Mouse (Mus musculus) hindbrain, embryonic 13.5 days (tissue): ENCODE results near the gene Tnnc2. TPM values are rescaled to one million over a fixed set of nuclear protein-coding genes. Genes with fewer than 3 reads are reported as not detected.
"Not testable (repeated sequence)": the region's sequence is repeated elsewhere in the genome, so short reads cannot be mapped to it uniquely, and the experiment has no call there.

Experiments used
- ATAC-seq: fragments of 200-750 bp; cut with Nextera tagmentation; 2 replicates; pipeline ENCODE4 v1.8.0; 2017; ENCODE audit warnings: moderate TSS enrichment; ENCODE audit not compliant: low FRiP score
- H3K27ac ChIP-seq: fragments of 300-500 bp; sonication (generic); 2 replicates; pipeline ENCODE4 v1.5.1; 2015; ENCODE audit warnings: inconsistent platforms, mild to moderate bottlenecking, moderate library complexity
- H3K27me3 ChIP-seq: fragments of 300-500 bp; sonication (generic); 2 replicates; pipeline ENCODE4 v1.6.1; 2015; ENCODE audit warnings: mild to moderate bottlenecking, inconsistent platforms
- H3K36me3 ChIP-seq: fragments of 300-500 bp; sonication (generic); 2 replicates; pipeline ENCODE4 v1.6.1; 2015; ENCODE audit warnings: mild to moderate bottlenecking, inconsistent platforms
- H3K4me1 ChIP-seq: fragments of 300-500 bp; sonication (generic); replicated peaks from 2 replicates; pipeline ENCODE4 v1.6.1; 2015; ENCODE audit warnings: inconsistent platforms
- H3K4me2 ChIP-seq: fragments of 300-500 bp; sonication (generic); 2 replicates; pipeline ENCODE4 v1.6.1; 2015; ENCODE audit warnings: inconsistent platforms, mild to moderate bottlenecking, moderate library complexity
- H3K4me3 ChIP-seq: fragments of 300-500 bp; sonication (generic); 2 replicates; pipeline ENCODE4 v1.5.1; 2015; ENCODE audit warnings: mild to moderate bottlenecking, inconsistent platforms
- H3K9ac ChIP-seq: fragments of 300-500 bp; sonication (generic); 2 replicates; pipeline ENCODE4 v1.6.1; 2015; ENCODE audit warnings: mild to moderate bottlenecking, inconsistent platforms
- H3K9me3 ChIP-seq: fragments of 300-500 bp; sonication (generic); 2 replicates; pipeline ENCODE4 v1.6.1; 2016; ENCODE audit warnings: inconsistent platforms
- WGBS: fragments of 180-500 bp; shearing (Covaris S2); methylation state at CpG from one replicate; pipeline ENCODE4 v1.1.7; 2015; 5-methylcytosine and 5-hydroxymethylcytosine counted together
- polyA plus RNA-seq: library from polyadenylated mRNA; unstranded; fragments of >200 nt; fragmentation: Nextera tagmentation; extraction: Ambion mirVana; gene quantifications from 2 replicates; pipeline ENCODE4 v1.2.1, GENCODE M21; 2015

The Tnnc2 gene
- polyA plus RNA-seq, 1 experiment from 2014 or later = 3.9 TPM

DNA sequence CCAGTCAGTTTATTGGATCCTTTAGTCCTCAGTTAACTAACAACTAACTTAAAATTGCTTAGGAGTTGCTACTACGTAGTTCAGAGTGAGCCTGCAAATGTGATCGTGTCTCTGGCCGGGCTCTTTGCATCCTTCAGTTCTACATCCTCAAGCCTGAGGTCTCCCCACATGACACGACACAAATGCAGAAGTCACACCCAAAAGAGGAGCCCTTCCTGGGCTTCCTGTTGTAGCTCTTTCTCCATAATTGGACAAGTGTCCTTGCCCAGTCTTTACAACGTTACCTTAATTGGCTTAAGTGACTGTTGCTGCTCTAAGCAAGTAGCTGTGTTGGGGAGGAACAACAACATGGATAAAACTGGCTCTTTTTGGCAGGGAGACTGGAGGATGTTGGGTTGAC, 35.6 kb upstream of the Tnnc2 start:
- no peaks in the 10 kb centered on the region for H3K27me3 ChIP-seq
- no peak overlapping the region for H3K27ac ChIP-seq
- no peak overlapping the region for H3K9ac ChIP-seq
- peaks cover 32% of the 10 kb centered on the region for H3K36me3 ChIP-seq
- ATAC-seq = no peak
- H3K9me3 ChIP-seq = no peaks in the 10 kb centered on the region
- no peaks in the 10 kb centered on the region for H3K4me1 ChIP-seq
- 94% methylated on average over 5 of the region's 5 CpGs for WGBS
- H3K4me3 ChIP-seq = no peak overlapping the region
- no peak overlapping the region for H3K4me2 ChIP-seq

- no peak overlapping the region; the same call in 1 of the 2 replicates for H3K9ac ChIP-seq
- H3K9me3 ChIP-seq = no peaks in the 10 kb centered on the region
- peaks cover 39% of the 10 kb centered on the region for H3K36me3 ChIP-seq
- H3K4me1 ChIP-seq = no peaks in the 10 kb centered on the region
- H3K27me3 ChIP-seq = no peaks in the 10 kb centered on the region
- H3K27ac ChIP-seq = no peak overlapping the region
- ATAC-seq = no peak
- no peak overlapping the region for H3K4me3 ChIP-seq
- H3K4me2 ChIP-seq = no peak overlapping the region
- WGBS = 76% methylated on average over 2 of the region's 2 CpGs
Measured at GRCm38 (mm10) chr2:164813557-164813956, 33.8 kb upstream of the Tnnc2 start.

DNA sequence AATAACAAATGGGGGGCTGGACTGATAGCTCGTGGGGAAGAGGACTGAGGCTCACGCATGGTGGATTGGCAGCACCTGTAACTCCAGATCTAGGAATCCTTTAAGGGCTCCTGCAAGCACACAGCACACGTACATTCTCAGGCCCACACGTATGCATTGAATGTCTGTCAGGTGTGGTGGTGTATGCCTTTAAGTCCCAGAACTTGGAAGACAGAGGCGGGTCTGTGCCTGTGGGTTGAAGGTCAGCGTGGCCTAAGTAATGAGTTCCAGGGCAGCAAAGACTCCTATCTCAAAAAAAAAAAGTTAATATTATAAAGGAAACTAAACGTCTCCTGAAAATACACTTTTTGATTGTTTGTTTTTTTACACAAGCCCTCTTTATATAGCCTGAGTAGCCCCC, 26.8 kb upstream of the Tnnc2 start:
- WGBS = 86% methylated on average over 7 of the region's 7 CpGs
- Histone ChIP-seq H3K4me3 (peak overlapping the region; percentile 84; the same call in 1 of the 2 replicates), H3K9me3 (no peaks in the 10 kb centered on the region), H3K9ac (no peak overlapping the region), H3K4me2 (peak overlapping the region; percentile 66), H3K27ac (no peak overlapping the region), H3K4me1 (peaks cover 49% of the 10 kb centered on the region), H3K36me3 (peaks cover 25% of the 10 kb centered on the region), H3K27me3 (no peaks in the 10 kb centered on the region)
- no peak for ATAC-seq

GRCm38 (mm10) chr2:164805332-164805718, 25.6 kb upstream of the Tnnc2 start:
- peak overlapping the region; percentile 93 for H3K27ac ChIP-seq
- peaks cover 49% of the 10 kb centered on the region for H3K4me1 ChIP-seq
- no peaks in the 10 kb centered on the region for H3K9me3 ChIP-seq
- no peaks in the 10 kb centered on the region for H3K27me3 ChIP-seq
- no peak for ATAC-seq
- peak overlapping the region; percentile 84 for H3K4me3 ChIP-seq
- H3K9ac ChIP-seq = peak overlapping the region; percentile 85
- H3K4me2 ChIP-seq = peak overlapping the region; percentile 66
- 1% methylated on average over 21 of the region's 21 CpGs for WGBS
- peaks cover 38% of the 10 kb centered on the region for H3K36me3 ChIP-seq

- peak; percentile 96 for ATAC-seq
- H3K4me1 ChIP-seq = peaks cover 49% of the 10 kb centered on the region
- peak within 1 kb of the TSS; percentile 70 for H3K4me2 ChIP-seq
- no peaks in the 10 kb centered on the region for H3K27me3 ChIP-seq
- H3K9me3 ChIP-seq = no peaks in the 10 kb centered on the region
- H3K27ac ChIP-seq = peak within 1 kb of the TSS; percentile 93
- H3K36me3 ChIP-seq = peaks cover 37% of the 10 kb centered on the region
- peak within 1 kb of the TSS; percentile 85 for H3K9ac ChIP-seq
- WGBS = under 1% methylated on average over 46 of the region's 47 CpGs
- H3K4me3 ChIP-seq = peak within 1 kb of the TSS; percentile 84
Measured at GRCm38 (mm10) chr2:164804533-164805331, 25.0 kb upstream of the Tnnc2 start, which contains the start of the genes Acot8 and Zswim3. Gene Acot8, minus strand, starts transcription at chr2:164804882. Gene Zswim3, plus strand, starts transcription at chr2:164805098.

- Histone ChIP-seq H3K9ac (peak overlapping the region; percentile 84), H3K27ac (peak overlapping the region; percentile 86), H3K4me3 (peak overlapping the region; percentile 84), H3K4me2 (peak overlapping the region; percentile 70), H3K36me3 (peaks cover 37% of the 10 kb centered on the region), H3K4me1 (peaks cover 49% of the 10 kb centered on the region), H3K9me3 (no peaks in the 10 kb centered on the region), H3K27me3 (no peaks in the 10 kb centered on the region)
- 44% methylated on average over 1 of the region's 1 CpGs for WGBS
- no peak for ATAC-seq
Measured at GRCm38 (mm10) chr2:164803921-164804313, 24.1 kb upstream of the Tnnc2 start.

GRCm38 (mm10) chr2:164803201-164803920, 23.6 kb upstream of the Tnnc2 start:
- Histone ChIP-seq H3K4me3 (peak overlapping the region; percentile 84), H3K27me3 (no peaks in the 10 kb centered on the region), H3K27ac (no peak overlapping the region), H3K36me3 (peaks cover 36% of the 10 kb centered on the region), H3K9ac (peak overlapping the region; percentile 84), H3K9me3 (no peaks in the 10 kb centered on the region), H3K4me2 (peak overlapping the region; percentile 70), H3K4me1 (peaks cover 49% of the 10 kb centered on the region)
- no peak for ATAC-seq
- 93% methylated on average over 16 of the region's 16 CpGs for WGBS

- Histone ChIP-seq H3K9ac (no peak overlapping the region), H3K27me3 (no peaks in the 10 kb centered on the region), H3K4me2 (no peak overlapping the region), H3K27ac (no peak overlapping the region), H3K9me3 (no peaks in the 10 kb centered on the region), H3K4me1 (peaks cover 24% of the 10 kb centered on the region), H3K4me3 (no peak overlapping the region), H3K36me3 (peaks cover 63% of the 10 kb centered on the region)
- 90% methylated on average over 13 of the region's 13 CpGs for WGBS
- ATAC-seq = no peak
Measured at GRCm38 (mm10) chr2:164800252-164801004, 20.7 kb upstream of the Tnnc2 start.

DNA sequence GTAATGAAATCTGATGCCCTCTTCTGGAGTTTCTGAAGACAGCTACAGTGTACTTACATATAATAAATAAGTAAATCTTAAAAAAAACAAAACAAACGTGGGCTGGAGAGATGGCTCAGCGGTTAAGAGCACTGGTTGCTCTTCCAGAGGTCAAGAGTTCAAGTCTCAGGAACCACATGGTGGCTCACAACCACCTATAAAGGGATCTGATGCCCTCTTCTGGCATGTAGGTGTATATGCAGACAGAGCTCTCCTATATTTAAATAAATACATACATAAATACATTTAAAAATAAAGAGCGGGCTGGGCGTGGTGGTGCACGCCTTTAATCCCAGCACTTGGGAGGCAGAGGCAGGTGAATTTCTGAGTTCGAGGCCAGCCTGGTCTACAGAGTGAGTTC, 18.8 kb upstream of the Tnnc2 start:
- not testable (repeated sequence) for ATAC-seq, H3K27me3 ChIP-seq, H3K9ac ChIP-seq, H3K27ac ChIP-seq, H3K9me3 ChIP-seq, H3K4me3 ChIP-seq, H3K4me2 ChIP-seq
- Histone ChIP-seq H3K4me1 (peaks cover 16% of the 10 kb centered on the region), H3K36me3 (peaks cover 78% of the 10 kb centered on the region)
- 84% methylated on average over 6 of the region's 6 CpGs for WGBS

GRCm38 (mm10) chr2:164795868-164796267, 16.1 kb upstream of the Tnnc2 start:
- Histone ChIP-seq H3K4me2 (no peak overlapping the region), H3K9me3 (no peaks in the 10 kb centered on the region), H3K4me3 (no peak overlapping the region), H3K9ac (no peak overlapping the region), H3K27ac (no peak overlapping the region), H3K27me3 (no peaks in the 10 kb centered on the region), H3K36me3 (peaks cover 91% of the 10 kb centered on the region), H3K4me1 (no peaks in the 10 kb centered on the region)
- ATAC-seq = no peak
- 87% methylated on average over 4 of the region's 4 CpGs for WGBS

- H3K27me3 ChIP-seq = no peaks in the 10 kb centered on the region
- ATAC-seq = peak; percentile 64; the same call in 1 of the 2 replicates
- peaks cover 82% of the 10 kb centered on the region for H3K36me3 ChIP-seq
- no peak overlapping the region for H3K4me2 ChIP-seq
- H3K27ac ChIP-seq = no peak overlapping the region
- no peaks in the 10 kb centered on the region for H3K4me1 ChIP-seq
- 36% methylated on average over 5 of the region's 5 CpGs for WGBS
- no peak overlapping the region for H3K4me3 ChIP-seq
- no peaks in the 10 kb centered on the region for H3K9me3 ChIP-seq
- H3K9ac ChIP-seq = no peak overlapping the region
Measured at GRCm38 (mm10) chr2:164794293-164794692, 14.5 kb upstream of the Tnnc2 start.

DNA sequence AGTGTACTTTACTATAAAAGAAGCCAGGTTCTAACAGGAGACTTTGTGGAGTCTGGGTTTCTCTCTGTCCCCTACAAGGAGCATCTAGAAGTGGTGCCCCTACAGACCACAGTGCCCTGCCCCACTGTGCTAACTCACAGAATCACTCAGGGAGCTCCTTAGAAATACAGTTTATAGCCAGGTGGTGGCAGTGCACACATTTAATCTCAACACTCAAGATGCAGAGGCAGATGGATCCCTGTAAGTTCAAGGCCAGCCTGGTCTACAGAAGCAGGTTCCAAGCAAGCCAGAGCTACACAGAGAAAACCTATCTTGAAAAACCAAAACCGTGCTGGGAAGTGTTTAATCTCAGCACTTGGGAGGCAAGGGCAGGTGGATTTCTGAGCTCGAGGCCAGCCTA, 14.0 kb upstream of the Tnnc2 start:
- Histone ChIP-seq H3K4me2 (no peak overlapping the region), H3K9me3 (no peaks in the 10 kb centered on the region), H3K27ac (no peak overlapping the region), H3K9ac (no peak overlapping the region), H3K27me3 (no peaks in the 10 kb centered on the region), H3K4me1 (no peaks in the 10 kb centered on the region), H3K36me3 (peaks cover 79% of the 10 kb centered on the region), H3K4me3 (no peak overlapping the region)
- ATAC-seq = no peak
- WGBS = 93% methylated on average over 2 of the region's 2 CpGs
